Mouse (Mus musculus) kidney, embryonic 14.5 days (tissue): ENCODE measurements at regions not wholly inside any gene's neighbourhood (a gene's known extent, or its start where the extent isn't known, plus 50 kb on each side); places are given as distances from the start of the nearest gene placed in this dataset.
A peak's percentile ranks its signal among the peaks of the same experiment; 100 is the strongest.

Source experiments
- ATAC-seq: fragments of 200-750 bp; cut with Nextera tagmentation; 2 replicates; pipeline ENCODE4 v1.8.0; 2017; ENCODE audit warnings: moderate number of reproducible peaks, mild to moderate bottlenecking, moderate TSS enrichment, moderate library complexity; ENCODE audit not compliant: low FRiP score, low TSS enrichment
- H3K27ac ChIP-seq: fragments of 300-500 bp; sonication (generic); 2 replicates; pipeline ENCODE4 v1.5.1; 2014; ENCODE audit warnings: low read depth, mild to moderate bottlenecking, low read length, moderate library complexity, mixed read lengths
- H3K27me3 ChIP-seq: fragments of 300-500 bp; sonication (generic); 2 replicates; pipeline ENCODE4 v1.6.1; 2014; ENCODE audit warnings: mild to moderate bottlenecking, low read length; ENCODE audit not compliant: control insufficient read depth, insufficient read depth
- H3K36me3 ChIP-seq: fragments of 300-500 bp; sonication (generic); 2 replicates; pipeline ENCODE4 v1.6.1; 2014; ENCODE audit warnings: low read length, mixed read lengths; ENCODE audit not compliant: control insufficient read depth, insufficient read depth
- H3K4me1 ChIP-seq: fragments of 300-500 bp; sonication (generic); 2 replicates; pipeline ENCODE4 v1.6.1; 2014; ENCODE audit warnings: low read length, mixed read lengths; ENCODE audit not compliant: control insufficient read depth, insufficient read depth
- H3K4me2 ChIP-seq: fragments of 300-500 bp; sonication (generic); replicated peaks from 2 replicates; pipeline ENCODE4 v1.6.1; 2014; ENCODE audit warnings: low read depth, mild to moderate bottlenecking, low read length
- H3K4me3 ChIP-seq: fragments of 300-500 bp; sonication (generic); 2 replicates; pipeline ENCODE4 v1.5.1; 2014; ENCODE audit warnings: mild to moderate bottlenecking, low read length
- H3K9ac ChIP-seq: fragments of 300-500 bp; sonication (generic); 2 replicates; pipeline ENCODE4 v1.6.1; 2014; ENCODE audit warnings: low read depth, mild to moderate bottlenecking, low read length, moderate library complexity
- H3K9me3 ChIP-seq: fragments of 300-500 bp; sonication (generic); 2 replicates; pipeline ENCODE4 v1.6.1; 2016; ENCODE audit warnings: low read length; ENCODE audit not compliant: control insufficient read depth
- WGBS: fragments of 180-500 bp; shearing (Covaris S2); extraction: QIAGEN DNeasy Blood & Tissue Kit; methylation state at CpG from one replicate; pipeline ENCODE4 v1.1.7; 2014; 5-methylcytosine and 5-hydroxymethylcytosine counted together

GRCm38 (mm10) chr9:116252788-116253187, 77.6 kb upstream of the Tgfbr2 start:
- H3K27ac ChIP-seq, result no peak overlapping the region
- no peaks in the 10 kb centered on the region for H3K27me3 ChIP-seq
- H3K9me3 ChIP-seq, result 0 out of 2 replicates have a peak, but pooled peaks cover 3% of the 10 kb centered on the region
- 0 out of 2 replicates have a peak overlapping the region, but pooled peaks have one; percentile 4 for H3K9ac ChIP-seq
- WGBS, result 57% methylated on average over 8 of the region's 8 CpGs
- no peak overlapping the region for H3K4me3 ChIP-seq
- no peaks in the 10 kb centered on the region; the same call in 1 of the 2 replicates for H3K4me1 ChIP-seq
- ATAC-seq, result no peak
- H3K4me2 ChIP-seq, result no peak overlapping the region
- H3K36me3 ChIP-seq, result no peaks in the 10 kb centered on the region

GRCm38 (mm10) chr9:116249791-116250190, 74.6 kb upstream of the Tgfbr2 start:
- Histone ChIP-seq H3K4me3 (no peak overlapping the region), H3K9ac (no peak overlapping the region), H3K9me3 (no peaks in the 10 kb centered on the region), H3K27ac (no peak overlapping the region), H3K27me3 (no peaks in the 10 kb centered on the region), H3K4me1 (no peaks in the 10 kb centered on the region; the same call in 1 of the 2 replicates), H3K36me3 (no peaks in the 10 kb centered on the region), H3K4me2 (no peak overlapping the region)
- no peak for ATAC-seq
- 89% methylated on average over 2 of the region's 2 CpGs for WGBS

GRCm38 (mm10) chr9:116245136-116245535, 70.0 kb upstream of the Tgfbr2 start:
- Histone ChIP-seq H3K27ac (no peak overlapping the region), H3K9ac (no peak overlapping the region), H3K4me3 (no peak overlapping the region), H3K36me3 (no peaks in the 10 kb centered on the region), H3K4me1 (no peaks in the 10 kb centered on the region), H3K9me3 (no peaks in the 10 kb centered on the region), H3K27me3 (no peaks in the 10 kb centered on the region), H3K4me2 (no peak overlapping the region)
- 69% methylated on average over 5 of the region's 5 CpGs for WGBS
- no peak for ATAC-seq

GRCm38 (mm10) chr9:116244619-116244899, 69.4 kb upstream of the Tgfbr2 start:
- Histone ChIP-seq H3K27ac (no peak overlapping the region), H3K9me3 (no peaks in the 10 kb centered on the region), H3K4me2 (no peak overlapping the region), H3K36me3 (no peaks in the 10 kb centered on the region), H3K27me3 (no peaks in the 10 kb centered on the region), H3K4me1 (no peaks in the 10 kb centered on the region), H3K4me3 (no peak overlapping the region), H3K9ac (no peak overlapping the region)
- no peak for ATAC-seq
- WGBS, result 85% methylated on average over 1 of the region's 1 CpGs

GRCm38 (mm10) chr9:116243775-116244618, 68.8 kb upstream of the Tgfbr2 start:
- no peak for ATAC-seq
- H3K27ac ChIP-seq, result no peak overlapping the region
- no peak overlapping the region for H3K9ac ChIP-seq
- H3K4me1 ChIP-seq, result no peaks in the 10 kb centered on the region
- H3K4me2 ChIP-seq, result no peak overlapping the region
- H3K27me3 ChIP-seq, result no peaks in the 10 kb centered on the region
- no peaks in the 10 kb centered on the region for H3K36me3 ChIP-seq
- no peak overlapping the region for H3K4me3 ChIP-seq
- 82% methylated on average over 8 of the region's 8 CpGs for WGBS
- no peaks in the 10 kb centered on the region for H3K9me3 ChIP-seq

GRCm38 (mm10) chr9:116241933-116242526, 66.9 kb upstream of the Tgfbr2 start:
- no peaks in the 10 kb centered on the region for H3K27me3 ChIP-seq
- H3K36me3 ChIP-seq, result no peaks in the 10 kb centered on the region
- 83% methylated on average over 5 of the region's 5 CpGs for WGBS
- no peak for ATAC-seq
- no peak overlapping the region for H3K9ac ChIP-seq
- no peaks in the 10 kb centered on the region for H3K4me1 ChIP-seq
- no peaks in the 10 kb centered on the region for H3K9me3 ChIP-seq
- H3K4me3 ChIP-seq, result no peak overlapping the region
- H3K27ac ChIP-seq, result no peak overlapping the region
- H3K4me2 ChIP-seq, result no peak overlapping the region

GRCm38 (mm10) chr9:116241290-116241689, 66.1 kb upstream of the Tgfbr2 start:
- Histone ChIP-seq H3K27ac (no peak overlapping the region), H3K36me3 (no peaks in the 10 kb centered on the region), H3K27me3 (no peaks in the 10 kb centered on the region), H3K9me3 (no peaks in the 10 kb centered on the region), H3K4me3 (no peak overlapping the region), H3K4me2 (no peak overlapping the region), H3K4me1 (no peaks in the 10 kb centered on the region), H3K9ac (no peak overlapping the region)
- ATAC-seq, result no peak
- 83% methylated on average over 10 of the region's 10 CpGs for WGBS

GRCm38 (mm10) chr9:116236836-116237235, 61.7 kb upstream of the Tgfbr2 start:
- no peak overlapping the region for H3K27ac ChIP-seq
- no peaks in the 10 kb centered on the region for H3K9me3 ChIP-seq
- no peaks in the 10 kb centered on the region for H3K4me1 ChIP-seq
- no peak overlapping the region for H3K4me2 ChIP-seq
- no peaks in the 10 kb centered on the region for H3K36me3 ChIP-seq
- H3K27me3 ChIP-seq, result no peaks in the 10 kb centered on the region
- ATAC-seq, result no peak
- H3K4me3 ChIP-seq, result no peak overlapping the region
- H3K9ac ChIP-seq, result no peak overlapping the region

- WGBS, result 82% methylated on average over 7 of the region's 7 CpGs
- Histone ChIP-seq H3K27ac (no peak overlapping the region), H3K9me3 (no peaks in the 10 kb centered on the region), H3K9ac (no peak overlapping the region), H3K27me3 (no peaks in the 10 kb centered on the region), H3K4me2 (no peak overlapping the region), H3K36me3 (no peaks in the 10 kb centered on the region), H3K4me1 (no peaks in the 10 kb centered on the region), H3K4me3 (no peak overlapping the region)
- no peak for ATAC-seq
These were observed 59.0 kb upstream of the Tgfbr2 start for GRCm38 (mm10) chr9:116234170-116234569.
